Mouse (Mus musculus): ENCODE measurements around the gene Mical3. TPM values are rescaled to one million over a fixed set of nuclear protein-coding genes. Genes with fewer than 3 reads are reported as not detected.

Mical3 gene
- polyA plus RNA-seq, 1 experiment from 2014 or later, result 4.5 TPM

DNA sequence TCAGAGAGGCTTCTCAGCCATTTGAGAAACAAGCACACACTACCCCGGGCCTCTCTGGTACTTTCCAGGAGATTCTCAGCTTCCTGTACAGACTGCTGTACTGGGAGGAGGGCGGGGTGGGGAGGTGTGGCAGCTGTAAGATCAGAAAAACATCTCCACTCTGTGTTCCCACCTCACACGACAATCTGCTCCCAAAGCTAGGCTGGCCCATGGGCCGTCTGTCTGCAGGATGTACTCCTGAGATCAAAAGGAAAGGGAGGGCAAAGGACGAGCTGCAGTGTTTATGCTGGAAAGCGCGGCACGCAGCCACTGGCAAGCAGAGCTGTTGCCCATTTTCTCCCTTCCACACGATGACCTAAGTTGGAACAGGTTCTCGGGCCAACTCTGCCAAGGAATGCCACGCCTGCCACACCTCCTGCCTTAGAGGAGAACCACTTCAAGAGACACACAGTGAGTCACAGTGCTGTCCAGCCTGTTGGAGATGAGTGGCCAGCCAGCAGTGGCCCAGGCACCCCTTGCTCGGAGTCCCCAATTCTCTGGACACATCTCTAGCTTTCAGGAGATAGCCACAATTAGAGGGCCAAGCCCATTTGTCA is 113.3 kb downstream of the Mical3 start:
- Histone ChIP-seq H3K4me3 (ENCODE audit: low read depth, low read length) (no peak overlapping the region), H3K4me1 (replicated peaks; ENCODE audit: control insufficient read depth, insufficient read depth, low read length) (no peaks in the 10 kb centered on the region), H3K27me3 (replicated peaks; ENCODE audit: control insufficient read depth, insufficient read depth, low read length) (no peaks in the 10 kb centered on the region), H3K9ac (ENCODE audit: low read depth, low read length) (no peak overlapping the region), H3K27ac (ENCODE audit: low read depth, low read length) (no peak overlapping the region), H3K36me3 (ENCODE audit: control insufficient read depth, insufficient read depth) (peaks cover 37% of the 10 kb centered on the region), H3K9me3 (ENCODE audit: control insufficient read depth) (no peaks in the 10 kb centered on the region), H3K4me2 (replicated peaks; ENCODE audit: low read depth) (no peak overlapping the region)
- ATAC-seq, result 0 out of 2 replicates have a peak, but pooled peaks have one; percentile 43
- no peak for TF ChIP-seq CTCF (IDR thresholded peaks at IDR 0.05; ENCODE audit: low read depth)
- 41% methylated on average over 12 of the region's 12 CpGs for WGBS

DNA sequence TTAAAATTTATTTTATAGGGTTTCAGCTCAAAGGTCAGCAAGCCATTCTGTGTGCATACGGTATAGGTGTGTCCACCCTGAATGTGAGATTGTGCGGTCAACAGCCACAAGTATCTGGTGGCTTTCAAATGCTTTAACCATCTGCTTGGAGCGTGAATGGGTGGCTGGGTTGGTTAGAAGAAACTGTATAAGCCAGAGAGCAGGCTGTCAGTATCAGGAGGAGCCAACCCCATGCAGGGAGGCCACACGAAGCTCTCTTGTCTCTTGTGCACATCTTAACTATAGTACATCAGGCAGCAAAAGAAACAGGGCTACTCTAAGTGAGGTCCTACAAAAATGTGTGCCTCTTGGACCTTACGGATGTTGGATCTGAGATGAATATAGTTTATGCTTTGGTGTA is 114.7 kb downstream of the Mical3 start:
- no peak for ATAC-seq
- Histone ChIP-seq H3K27me3 (replicated peaks; ENCODE audit: control insufficient read depth, insufficient read depth, low read length) (no peaks in the 10 kb centered on the region), H3K4me3 (ENCODE audit: low read depth, low read length) (no peak overlapping the region), H3K4me2 (replicated peaks; ENCODE audit: low read depth) (no peak overlapping the region), H3K4me1 (replicated peaks; ENCODE audit: control insufficient read depth, insufficient read depth, low read length) (no peaks in the 10 kb centered on the region), H3K9me3 (ENCODE audit: control insufficient read depth) (no peaks in the 10 kb centered on the region), H3K36me3 (ENCODE audit: control insufficient read depth, insufficient read depth) (peaks cover 25% of the 10 kb centered on the region), H3K9ac (ENCODE audit: low read depth, low read length) (no peak overlapping the region), H3K27ac (ENCODE audit: low read depth, low read length) (no peak overlapping the region)
- TF ChIP-seq CTCF (IDR thresholded peaks at IDR 0.05; ENCODE audit: low read depth), result no peak
- 75% methylated on average over 5 of the region's 5 CpGs for WGBS

DNA sequence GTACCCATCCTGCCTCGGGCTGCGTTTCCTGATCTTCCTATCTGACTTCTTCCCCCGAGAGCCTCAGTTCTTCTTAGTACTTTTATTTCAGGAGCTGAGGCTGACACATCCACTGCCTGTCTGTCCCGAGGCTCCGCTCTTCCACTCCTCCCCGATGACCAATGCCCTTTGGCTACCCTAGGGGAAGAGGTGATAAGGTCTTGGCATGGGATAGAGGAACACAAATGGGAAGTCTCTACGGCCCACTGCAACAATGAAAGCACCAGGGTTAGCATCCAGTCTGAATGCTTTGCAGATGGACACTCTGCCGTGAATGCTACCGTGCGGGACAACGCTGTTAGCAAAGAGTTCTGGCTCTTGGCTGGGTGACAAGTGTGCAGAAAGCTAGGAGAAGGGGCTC is 116.5 kb downstream of the Mical3 start:
- Histone ChIP-seq H3K36me3 (ENCODE audit: control insufficient read depth, insufficient read depth) (peaks cover 11% of the 10 kb centered on the region; the same call in 1 of the 2 replicates), H3K9me3 (ENCODE audit: control insufficient read depth) (no peaks in the 10 kb centered on the region), H3K9ac (ENCODE audit: low read depth, low read length) (no peak overlapping the region), H3K4me3 (ENCODE audit: low read depth, low read length) (no peak overlapping the region), H3K4me1 (replicated peaks; ENCODE audit: control insufficient read depth, insufficient read depth, low read length) (no peaks in the 10 kb centered on the region), H3K27ac (ENCODE audit: low read depth, low read length) (no peak overlapping the region), H3K4me2 (replicated peaks; ENCODE audit: low read depth) (no peak overlapping the region), H3K27me3 (replicated peaks; ENCODE audit: control insufficient read depth, insufficient read depth, low read length) (no peaks in the 10 kb centered on the region)
- no peak for ATAC-seq
- no peak for TF ChIP-seq CTCF (IDR thresholded peaks at IDR 0.05; ENCODE audit: low read depth)
- 86% methylated on average over 11 of the region's 11 CpGs for WGBS

DNA sequence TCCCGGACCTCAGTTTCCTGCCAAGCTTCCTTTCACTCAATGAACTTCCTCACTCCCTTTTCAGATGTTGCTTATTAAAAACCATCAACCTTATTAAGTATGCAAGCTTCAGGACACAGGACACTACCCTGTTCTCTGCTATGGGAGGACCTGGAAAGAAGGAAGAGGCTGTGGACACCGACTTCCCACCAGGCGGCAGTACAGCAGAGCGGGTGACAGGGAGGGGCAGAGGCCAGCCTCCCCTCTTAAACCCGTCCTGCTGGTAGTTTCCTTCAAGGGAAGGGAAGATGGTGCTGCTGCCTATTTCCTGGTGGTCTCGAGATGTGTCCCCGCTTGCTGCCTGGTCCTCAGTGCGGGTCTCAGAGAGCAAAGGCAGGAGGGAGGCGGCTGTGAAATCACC is 117.0 kb downstream of the Mical3 start:
- H3K9ac ChIP-seq (ENCODE audit: low read depth, low read length), result no peak overlapping the region
- ATAC-seq, result no peak
- H3K4me3 ChIP-seq (ENCODE audit: low read depth, low read length), result no peak overlapping the region
- 48% methylated on average over 9 of the region's 9 CpGs for WGBS
- peak; percentile 88 for TF ChIP-seq CTCF (IDR thresholded peaks at IDR 0.05; ENCODE audit: low read depth)
- no peaks in the 10 kb centered on the region for H3K27me3 ChIP-seq (replicated peaks; ENCODE audit: control insufficient read depth, insufficient read depth, low read length)
- no peak overlapping the region for H3K27ac ChIP-seq (ENCODE audit: low read depth, low read length)
- peaks cover 10% of the 10 kb centered on the region; the same call in 1 of the 2 replicates for H3K36me3 ChIP-seq (ENCODE audit: control insufficient read depth, insufficient read depth)
- no peaks in the 10 kb centered on the region for H3K4me1 ChIP-seq (replicated peaks; ENCODE audit: control insufficient read depth, insufficient read depth, low read length)
- H3K9me3 ChIP-seq (ENCODE audit: control insufficient read depth), result no peaks in the 10 kb centered on the region
- H3K4me2 ChIP-seq (replicated peaks; ENCODE audit: low read depth), result no peak overlapping the region

DNA sequence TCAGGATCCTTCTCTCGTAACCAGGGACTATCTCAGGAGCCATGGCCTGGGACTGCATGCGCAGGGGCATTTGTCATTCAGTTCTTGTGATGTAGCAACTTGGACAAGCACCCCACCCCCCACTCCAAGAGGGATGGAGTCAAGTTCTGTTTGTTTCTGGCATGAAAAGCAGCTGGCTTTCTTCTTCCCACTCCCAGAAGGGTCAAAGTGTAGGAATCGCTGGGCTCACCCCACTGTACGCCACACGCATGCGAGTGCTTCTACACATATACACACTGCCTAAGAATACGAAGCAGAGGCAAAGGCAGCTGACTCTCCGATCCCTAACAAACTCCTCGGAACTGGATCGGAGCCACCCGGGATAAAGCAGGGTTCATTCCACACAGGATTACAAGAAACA is 119.1 kb downstream of the Mical3 start:
- H3K4me3 ChIP-seq (ENCODE audit: low read depth, low read length), result no peak overlapping the region
- no peaks in the 10 kb centered on the region for H3K27me3 ChIP-seq (replicated peaks; ENCODE audit: control insufficient read depth, insufficient read depth, low read length)
- H3K27ac ChIP-seq (ENCODE audit: low read depth, low read length), result no peak overlapping the region
- no peak for ATAC-seq
- H3K9ac ChIP-seq (ENCODE audit: low read depth, low read length), result no peak overlapping the region
- H3K4me2 ChIP-seq (replicated peaks; ENCODE audit: low read depth), result no peak overlapping the region
- no peaks in the 10 kb centered on the region for H3K9me3 ChIP-seq (ENCODE audit: control insufficient read depth)
- H3K36me3 ChIP-seq (ENCODE audit: control insufficient read depth, insufficient read depth), result peaks cover 14% of the 10 kb centered on the region; the same call in 1 of the 2 replicates
- no peak for TF ChIP-seq CTCF (IDR thresholded peaks at IDR 0.05; ENCODE audit: low read depth)
- 74% methylated on average over 11 of the region's 11 CpGs for WGBS
- no peaks in the 10 kb centered on the region for H3K4me1 ChIP-seq (replicated peaks; ENCODE audit: control insufficient read depth, insufficient read depth, low read length)

DNA sequence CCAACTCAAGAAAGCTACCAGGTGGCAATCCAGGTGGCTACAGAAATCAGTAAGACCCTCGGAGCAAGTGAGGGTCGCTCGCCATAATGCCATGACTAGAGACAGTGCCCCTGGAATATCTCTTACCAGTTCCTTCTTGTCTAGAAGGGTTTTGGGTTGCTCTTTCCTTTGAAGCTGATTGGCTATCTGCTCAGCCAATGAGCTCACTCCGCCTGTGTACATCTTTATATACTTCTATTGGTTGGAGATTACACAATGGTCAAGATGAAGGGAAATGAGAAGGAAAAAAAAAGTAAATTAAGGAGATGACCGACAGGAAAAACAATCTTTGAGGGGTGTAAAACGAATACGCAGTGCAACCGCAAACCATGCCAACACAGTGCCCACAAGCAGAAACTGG is 121.1 kb downstream of the Mical3 start:
- Histone ChIP-seq H3K36me3 (ENCODE audit: control insufficient read depth, insufficient read depth) (peaks cover 14% of the 10 kb centered on the region; the same call in 1 of the 2 replicates), H3K4me2 (replicated peaks; ENCODE audit: low read depth) (no peak overlapping the region), H3K4me3 (ENCODE audit: low read depth, low read length) (no peak overlapping the region), H3K27me3 (replicated peaks; ENCODE audit: control insufficient read depth, insufficient read depth, low read length) (no peaks in the 10 kb centered on the region), H3K9ac (ENCODE audit: low read depth, low read length) (no peak overlapping the region), H3K4me1 (replicated peaks; ENCODE audit: control insufficient read depth, insufficient read depth, low read length) (no peaks in the 10 kb centered on the region), H3K9me3 (ENCODE audit: control insufficient read depth) (no peaks in the 10 kb centered on the region), H3K27ac (ENCODE audit: low read depth, low read length) (no peak overlapping the region)
- WGBS, result 93% methylated on average over 8 of the region's 8 CpGs
- no peak for ATAC-seq
- no peak for TF ChIP-seq CTCF (IDR thresholded peaks at IDR 0.05; ENCODE audit: low read depth)
